Mouse (Mus musculus) urinary bladder, postnatal 25 days (tissue): ENCODE results near the gene Btla.

ENCODE experiments used
- DNase-seq: peaks from one replicate; pipeline ENCODE4 v3.0.0; 2022; ENCODE audit warnings: low spot score

Btla gene

DNA sequence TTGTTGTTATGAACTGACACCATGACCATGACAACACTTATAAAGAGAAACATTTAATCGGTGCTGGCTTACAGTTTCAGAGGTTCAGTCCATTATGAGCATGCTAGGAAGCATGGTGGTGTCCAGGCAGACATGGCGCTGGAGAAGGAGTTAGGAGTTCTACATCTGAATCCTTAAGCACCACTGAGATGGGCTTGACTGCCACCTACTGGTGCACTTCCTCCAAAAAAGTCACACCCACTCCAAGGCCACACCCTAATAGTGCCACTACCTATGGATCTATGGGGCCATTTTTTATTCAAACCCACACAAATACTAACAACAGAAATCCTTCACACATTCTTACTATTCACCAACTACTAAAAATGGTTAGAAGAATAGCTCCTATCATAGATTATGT lies 35.5 kb downstream of the Btla start:
- no peak for DNase-seq

DNA sequence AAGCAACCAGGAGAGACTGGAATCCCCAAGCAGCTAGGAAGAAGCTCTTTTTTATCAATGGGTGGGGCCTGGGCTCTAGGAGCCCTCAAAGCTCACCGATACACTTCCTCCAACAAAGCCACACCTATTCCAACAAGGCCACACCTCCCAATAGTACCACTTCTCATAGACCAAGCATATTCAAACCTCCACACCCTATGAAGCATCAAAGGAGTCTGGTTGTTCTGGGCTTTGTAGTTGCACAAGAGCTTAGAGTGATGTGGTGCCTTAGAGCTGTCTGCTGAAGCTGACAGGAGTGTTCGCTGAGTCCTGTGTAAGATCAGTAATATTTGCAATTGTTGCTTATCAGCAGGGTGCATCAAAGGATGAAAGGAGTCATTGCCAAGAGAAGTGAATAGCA lies 37.2 kb downstream of the Btla start:
- no peak for DNase-seq

DNA sequence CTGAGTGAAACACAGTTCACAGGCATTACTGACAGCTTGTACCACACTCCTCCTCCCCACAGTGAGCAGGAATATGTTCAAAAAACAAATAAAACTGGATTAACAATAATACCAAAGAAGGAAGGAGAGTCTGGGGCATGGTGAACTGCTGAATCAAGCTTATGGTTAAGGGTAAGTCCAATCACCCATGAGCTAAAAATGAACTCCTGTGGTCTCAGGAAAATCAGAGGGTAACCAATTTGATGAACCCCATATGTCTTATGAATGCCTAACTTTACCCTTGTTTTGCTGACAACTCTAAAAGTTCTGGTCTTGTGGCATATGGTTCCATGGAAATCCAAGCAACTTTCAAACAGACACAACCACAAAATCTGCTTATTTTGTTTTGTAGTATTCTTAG lies 37.9 kb downstream of the Btla start:
- no peak for DNase-seq

DNA sequence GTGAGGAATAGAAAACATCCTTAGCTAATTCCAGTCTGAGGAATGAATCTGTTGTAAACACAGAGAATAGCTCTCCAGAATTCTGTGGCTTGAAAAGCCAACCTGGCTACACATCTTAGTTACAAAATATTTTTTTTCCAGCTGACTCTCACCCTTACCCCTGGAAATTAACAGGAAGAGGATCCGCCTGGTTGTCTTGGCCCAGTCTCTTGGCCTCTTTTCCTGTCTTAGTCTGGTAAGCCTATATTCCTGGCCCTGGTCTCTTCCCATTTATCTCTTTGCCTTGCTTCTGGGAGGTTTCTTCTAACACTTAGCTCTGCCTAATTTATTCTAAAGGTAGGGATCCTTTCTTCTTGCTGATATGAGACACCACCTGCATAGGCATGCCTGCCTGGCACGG lies 45.8 kb downstream of the Btla start:
- no peak for DNase-seq

DNA sequence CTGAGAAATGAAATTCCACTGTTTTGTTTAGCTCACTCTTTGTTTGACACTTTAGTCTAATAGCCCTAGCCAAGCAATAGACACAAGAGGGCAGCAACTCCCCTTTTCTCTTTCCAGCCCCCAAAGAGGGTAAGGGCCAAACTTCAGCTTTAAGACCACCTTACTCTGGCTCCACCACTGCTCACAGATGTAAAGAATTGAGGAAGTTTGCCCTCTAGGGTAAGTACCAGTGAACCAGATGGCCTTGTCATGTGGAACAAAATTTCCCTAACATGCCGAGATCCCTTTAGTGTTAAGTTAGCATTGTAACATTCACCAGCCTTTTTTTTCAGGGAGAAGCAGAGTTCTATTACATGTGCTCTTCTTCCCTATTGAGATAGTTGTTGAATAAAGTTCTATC lies 59.0 kb downstream of the Btla start:
- DNase-seq: no peak

DNA sequence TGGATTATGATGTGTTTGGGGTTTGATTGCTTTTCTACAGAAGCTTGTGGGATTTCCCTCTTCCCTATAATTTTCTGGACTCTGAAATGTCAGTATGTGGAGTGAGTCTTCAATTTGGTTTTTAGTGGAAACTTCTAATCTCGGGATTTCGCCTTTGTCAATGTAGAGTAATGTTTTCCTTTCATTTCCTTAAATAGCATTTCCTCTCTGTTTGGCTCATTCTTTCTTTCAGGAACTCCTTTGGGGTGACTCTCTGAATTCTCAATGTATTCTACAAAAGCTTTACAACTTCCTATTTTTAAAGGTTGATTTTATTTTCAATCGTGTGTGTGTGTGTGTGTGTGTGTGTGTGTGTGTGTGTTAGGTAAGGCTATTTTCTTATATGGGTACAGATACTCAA lies 73.7 kb downstream of the Btla start:
- no peak for DNase-seq
